Mouse (Mus musculus): ENCODE results near the gene Olfr11.

- TF ChIP-seq EP300 (IDR thresholded peaks at IDR 0.05; ENCODE audit: insufficient read depth, low read depth, low read length) = no peak
- no peak for TF ChIP-seq CTCF (IDR thresholded peaks at IDR 0.05)
Observed at GRCm38 (mm10) chr13:21663286-21663685, 21.0 kb upstream of the Olfr11 start, which contains the start of gene Olfr1361.

All from heart, adult 2 months (tissue).